Mouse (Mus musculus): ENCODE measurements around the gene Irf3. TPM values are rescaled to one million over a fixed set of nuclear protein-coding genes. Genes with fewer than 3 reads are reported as not detected.
"Not testable (repeated sequence)": the region's sequence is repeated elsewhere in the genome, so short reads cannot be mapped to it uniquely, and the experiment has no call there.

Gene Irf3
- polyA plus RNA-seq, 1 experiment from 2014 or later: 70.3 TPM

- H3K9me3 ChIP-seq: no peaks in the 10 kb centered on the region
- DNase-seq (ENCODE audit: low spot score): no peak
- 96% methylated on average over 3 of the region's 3 CpGs for WGBS
- H3K4me1 ChIP-seq: peaks cover 35% of the 10 kb centered on the region
- H3K36me3 ChIP-seq (replicated peaks): peaks cover 53% of the 10 kb centered on the region
- peaks cover 7% of the 10 kb centered on the region; the same call in 1 of the 2 replicates for H3K27me3 ChIP-seq (replicated peaks; ENCODE audit: low read depth, poor library complexity, severe bottlenecking)
- H3K27ac ChIP-seq (replicated peaks): no peak overlapping the region
- H3K4me3 ChIP-seq: peak overlapping the region; percentile 98; the same call in 1 of the 2 replicates
These were observed 16.6 kb downstream of the Irf3 start for GRCm38 (mm10) chr7:45014096-45014451.

- WGBS: 2% methylated on average over 20 of the region's 20 CpGs
- Histone ChIP-seq H3K27me3 (replicated peaks; ENCODE audit: low read depth, poor library complexity, severe bottlenecking) (peaks cover 15% of the 10 kb centered on the region; the same call in 1 of the 2 replicates), H3K4me1 (peaks cover 47% of the 10 kb centered on the region), H3K36me3 (replicated peaks) (peaks cover 40% of the 10 kb centered on the region), H3K9me3 (no peaks in the 10 kb centered on the region), H3K4me3 (peak overlapping the region; percentile 98), H3K27ac (replicated peaks) (peak overlapping the region; percentile 96)
- no peak for DNase-seq (ENCODE audit: low spot score)
These were observed 18.0 kb downstream of the Irf3 start for GRCm38 (mm10) chr7:45015344-45015956.

GRCm38 (mm10) chr7:45015957-45016612, 18.6 kb downstream of the Irf3 start, which contains the start of gene Scaf1:
Gene Scaf1 (minus strand): TSS chr7:45016363.
- WGBS: under 1% methylated on average over 69 of the region's 69 CpGs
- H3K36me3 ChIP-seq (replicated peaks): peaks cover 33% of the 10 kb centered on the region
- peaks cover 18% of the 10 kb centered on the region; the same call in 1 of the 2 replicates for H3K27me3 ChIP-seq (replicated peaks; ENCODE audit: low read depth, poor library complexity, severe bottlenecking)
- H3K9me3 ChIP-seq: no peaks in the 10 kb centered on the region
- H3K27ac ChIP-seq (replicated peaks): peak within 1 kb of the TSS; percentile 96
- peak within 1 kb of the TSS; percentile 98 for H3K4me3 ChIP-seq
- H3K4me1 ChIP-seq: peaks cover 49% of the 10 kb centered on the region
- DNase-seq (ENCODE audit: low spot score): peak; percentile 100

- peaks cover 27% of the 10 kb centered on the region for H3K36me3 ChIP-seq (replicated peaks)
- peaks cover 51% of the 10 kb centered on the region for H3K4me1 ChIP-seq
- DNase-seq (ENCODE audit: low spot score): no peak
- H3K9me3 ChIP-seq: no peaks in the 10 kb centered on the region
- H3K27ac ChIP-seq (replicated peaks): peak overlapping the region; percentile 96
- WGBS: 2% methylated on average over 4 of the region's 4 CpGs
- peaks cover 18% of the 10 kb centered on the region; the same call in 1 of the 2 replicates for H3K27me3 ChIP-seq (replicated peaks; ENCODE audit: low read depth, poor library complexity, severe bottlenecking)
- H3K4me3 ChIP-seq: peak overlapping the region; percentile 98
These were observed 19.3 kb downstream of the Irf3 start for GRCm38 (mm10) chr7:45016761-45017160.

GRCm38 (mm10) chr7:45017242-45018061, 20.0 kb downstream of the Irf3 start, which contains the start of gene Rras:
Gene Rras (plus strand): TSS chr7:45017961.
- Histone ChIP-seq H3K4me1 (peaks cover 51% of the 10 kb centered on the region), H3K27me3 (replicated peaks; ENCODE audit: low read depth, poor library complexity, severe bottlenecking) (peaks cover 18% of the 10 kb centered on the region; the same call in 1 of the 2 replicates), H3K4me3 (peak within 1 kb of the TSS; percentile 98), H3K36me3 (replicated peaks) (peaks cover 20% of the 10 kb centered on the region), H3K9me3 (no peaks in the 10 kb centered on the region), H3K27ac (replicated peaks) (peak within 1 kb of the TSS; percentile 96)
- peak; percentile 92 for DNase-seq (ENCODE audit: low spot score)
- WGBS: under 1% methylated on average over 36 of the region's 36 CpGs

- H3K9me3 ChIP-seq: no peaks in the 10 kb centered on the region
- WGBS: 31% methylated on average over 8 of the region's 8 CpGs
- no peak for DNase-seq (ENCODE audit: low spot score)
- H3K4me3 ChIP-seq: peak overlapping the region; percentile 98
- H3K27me3 ChIP-seq (replicated peaks; ENCODE audit: low read depth, poor library complexity, severe bottlenecking): peaks cover 18% of the 10 kb centered on the region; the same call in 1 of the 2 replicates
- peaks cover 50% of the 10 kb centered on the region for H3K4me1 ChIP-seq
- peaks cover 3% of the 10 kb centered on the region for H3K36me3 ChIP-seq (replicated peaks)
- no peak overlapping the region for H3K27ac ChIP-seq (replicated peaks)
These were observed 21.7 kb downstream of the Irf3 start for GRCm38 (mm10) chr7:45019031-45019571.

GRCm38 (mm10) chr7:45020225-45020624, 22.8 kb downstream of the Irf3 start:
- Histone ChIP-seq H3K4me3 (0 out of 2 replicates have a peak overlapping the region, but pooled peaks have one; percentile 5), H3K27ac (replicated peaks) (no peak overlapping the region), H3K27me3 (replicated peaks; ENCODE audit: low read depth, poor library complexity, severe bottlenecking) (peaks cover 18% of the 10 kb centered on the region; the same call in 1 of the 2 replicates), H3K4me1 (peaks cover 40% of the 10 kb centered on the region), H3K9me3 (no peaks in the 10 kb centered on the region), H3K36me3 (replicated peaks) (no peaks in the 10 kb centered on the region)
- DNase-seq (ENCODE audit: low spot score): no peak
- WGBS: 78% methylated on average over 9 of the region's 9 CpGs

GRCm38 (mm10) chr7:45023711-45024110, 26.3 kb downstream of the Irf3 start:
- Histone ChIP-seq H3K36me3 (replicated peaks) (peaks cover 26% of the 10 kb centered on the region), H3K4me1 (peaks cover 35% of the 10 kb centered on the region), H3K27me3 (replicated peaks; ENCODE audit: low read depth, poor library complexity, severe bottlenecking) (peaks cover 14% of the 10 kb centered on the region; the same call in 1 of the 2 replicates)
- DNase-seq (ENCODE audit: low spot score); H3K9me3 ChIP-seq; H3K27ac ChIP-seq (replicated peaks); H3K4me3 ChIP-seq: not testable (repeated sequence)
- 82% methylated on average over 5 of the region's 5 CpGs for WGBS

- Histone ChIP-seq H3K27ac (replicated peaks) (no peak overlapping the region), H3K9me3 (no peaks in the 10 kb centered on the region), H3K36me3 (replicated peaks) (peaks cover 35% of the 10 kb centered on the region), H3K27me3 (replicated peaks; ENCODE audit: low read depth, poor library complexity, severe bottlenecking) (peaks cover 7% of the 10 kb centered on the region; the same call in 1 of the 2 replicates), H3K4me1 (peaks cover 26% of the 10 kb centered on the region), H3K4me3 (no peak overlapping the region)
- WGBS: 88% methylated on average over 15 of the region's 15 CpGs
- DNase-seq (ENCODE audit: low spot score): no peak
These were observed 27.1 kb downstream of the Irf3 start for GRCm38 (mm10) chr7:45024281-45025248.

- Histone ChIP-seq H3K27ac (replicated peaks) (0 out of 2 replicates have a peak overlapping the region, but pooled peaks have one; percentile 24), H3K27me3 (replicated peaks; ENCODE audit: low read depth, poor library complexity, severe bottlenecking) (0 out of 2 replicates have a peak, but pooled peaks cover 2% of the 10 kb centered on the region), H3K9me3 (no peaks in the 10 kb centered on the region), H3K36me3 (replicated peaks) (peaks cover 46% of the 10 kb centered on the region), H3K4me1 (peaks cover 20% of the 10 kb centered on the region), H3K4me3 (peak overlapping the region; percentile 8; the same call in 1 of the 2 replicates)
- 80% methylated on average over 8 of the region's 8 CpGs for WGBS
- DNase-seq (ENCODE audit: low spot score): no peak
These were observed 28.3 kb downstream of the Irf3 start for GRCm38 (mm10) chr7:45025601-45026220.

- peaks cover 16% of the 10 kb centered on the region for H3K4me1 ChIP-seq
- H3K9me3 ChIP-seq: no peaks in the 10 kb centered on the region
- H3K27ac ChIP-seq (replicated peaks): no peak overlapping the region
- no peaks in the 10 kb centered on the region for H3K27me3 ChIP-seq (replicated peaks; ENCODE audit: low read depth, poor library complexity, severe bottlenecking)
- no peak for DNase-seq (ENCODE audit: low spot score)
- H3K4me3 ChIP-seq: no peak overlapping the region
- WGBS: 66% methylated on average over 2 of the region's 2 CpGs
- peaks cover 52% of the 10 kb centered on the region for H3K36me3 ChIP-seq (replicated peaks)
These were observed 28.8 kb downstream of the Irf3 start for GRCm38 (mm10) chr7:45026256-45026655.
